Mouse (Mus musculus) erythroblast, embryonic 14.5 days (primary cell): ENCODE results near the gene Slc22a18.

Experiments
- GATA1 ChIP-seq: IDR thresholded peaks from 2 replicates; pipeline ENCODE4 v1.6.1; 2012; ENCODE audit warnings: low read length, inconsistent platforms, mixed read lengths
- TAL1 ChIP-seq: IDR thresholded peaks from 3 replicates; pipeline ENCODE4 v1.6.1; 2012; ENCODE audit warnings: low read length, inconsistent platforms, mixed read lengths

DNA sequence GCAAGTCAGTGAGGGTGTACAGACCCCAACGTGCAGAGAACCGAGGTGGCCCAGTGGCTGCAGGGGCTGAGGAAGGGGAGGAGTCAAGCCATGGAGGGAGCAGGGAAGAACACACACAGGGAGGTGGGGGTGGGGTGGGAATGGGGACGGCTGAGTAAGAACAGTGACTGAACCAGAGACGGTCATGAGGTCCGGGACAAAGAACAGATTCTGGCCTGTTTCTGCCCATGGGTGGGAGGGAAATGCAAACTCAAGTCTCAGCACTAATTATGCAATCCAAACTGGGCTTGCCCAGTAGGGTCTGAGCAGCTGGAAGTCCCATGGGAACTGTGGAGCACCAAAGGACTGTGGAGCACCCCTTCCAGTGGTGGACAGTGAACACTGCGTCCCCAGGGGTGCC lies 9.0 kb downstream of the Slc22a18 start:
- TF ChIP-seq GATA1 (no peak), TAL1 (no peak)
